Mouse (Mus musculus): Measurements from ENCODE around the gene Pax3. TPM values are rescaled to one million over a fixed set of nuclear protein-coding genes. Genes with fewer than 3 reads are reported as not detected.

Pax3 gene
- total RNA-seq, 2 experiments from 2014 or later = not detected

- ATAC-seq (replicated peaks; ENCODE audit: poor library complexity, severe bottlenecking) = no peak
Measured at GRCm38 (mm10) chr1:78116046-78116445, 80.9 kb downstream of the Pax3 start.

- no peak for ATAC-seq (replicated peaks; ENCODE audit: poor library complexity, severe bottlenecking)
Measured at GRCm38 (mm10) chr1:78110311-78110710, 86.6 kb downstream of the Pax3 start.

- ATAC-seq (replicated peaks; ENCODE audit: poor library complexity, severe bottlenecking) = no peak
Measured at GRCm38 (mm10) chr1:78103511-78103910, 93.4 kb downstream of the Pax3 start.

GRCm38 (mm10) chr1:78093619-78094018, 103.3 kb downstream of the Pax3 start:
- ATAC-seq (replicated peaks; ENCODE audit: poor library complexity, severe bottlenecking) = no peak

- ATAC-seq (replicated peaks; ENCODE audit: poor library complexity, severe bottlenecking) = no peak
Measured at GRCm38 (mm10) chr1:78088646-78089045, 108.3 kb downstream of the Pax3 start.

- no peak for ATAC-seq (replicated peaks; ENCODE audit: poor library complexity, severe bottlenecking)
Measured at GRCm38 (mm10) chr1:78081761-78082160, 115.2 kb downstream of the Pax3 start.

- ATAC-seq (replicated peaks; ENCODE audit: poor library complexity, severe bottlenecking) = no peak
Measured at GRCm38 (mm10) chr1:78060850-78061249, 136.1 kb downstream of the Pax3 start.

GRCm38 (mm10) chr1:78057939-78058338, 139.0 kb downstream of the Pax3 start:
- ATAC-seq (replicated peaks; ENCODE audit: poor library complexity, severe bottlenecking) = no peak

- ATAC-seq (replicated peaks; ENCODE audit: poor library complexity, severe bottlenecking) = no peak
Measured at GRCm38 (mm10) chr1:78053677-78054076, 143.3 kb downstream of the Pax3 start.

Other genes with a start within 250 kb of the Pax3 start
- gene Sgpp2, start 113.2 kb upstream of the Pax3 start, total RNA-seq (2014; fragmentation: Nextera tagmentation) = not detected in 2 replicates
- gene Sgpp2, start 113.2 kb upstream of the Pax3 start, total RNA-seq (2017) = not detected in 2 replicates